Mouse (Mus musculus) cerebellum, adult 18-20 months (tissue): ENCODE measurements at regions not wholly inside any gene's neighbourhood (a gene's known extent, or its start where the extent isn't known, plus 50 kb on each side); places are given as distances from the start of the nearest gene placed in this dataset.
A peak's percentile ranks its signal among the peaks of the same experiment; 100 is the strongest.
"Not testable (repeated sequence)": the region's sequence is repeated elsewhere in the genome, so short reads cannot be mapped to it uniquely, and the experiment has no call there.

Experiments used
- DNase-seq, 2 experiments: peaks; one replicate each; pipeline ENCODE4 v3.0.0; 2021

GRCm38 (mm10) chr1:105463819-105464614, 107.5 kb upstream of the Rnf152 start:
- DNase-seq: peak; percentile 81 to 84

GRCm38 (mm10) chr1:105462695-105463094, 106.2 kb upstream of the Rnf152 start:
- peak; percentile 24 to 36 for DNase-seq

GRCm38 (mm10) chr1:105455783-105456182, 99.3 kb upstream of the Rnf152 start:
- DNase-seq: not testable (repeated sequence)

- DNase-seq: no peak
Measured at GRCm38 (mm10) chr1:105454687-105455086, 98.2 kb upstream of the Rnf152 start.

- DNase-seq: peak in 1 of 2 experiments; percentile 18
Measured at GRCm38 (mm10) chr1:105446212-105446611, 89.7 kb upstream of the Rnf152 start.

GRCm38 (mm10) chr1:105443546-105443945, 87.0 kb upstream of the Rnf152 start:
- no peak for DNase-seq

- no peak for DNase-seq
Measured at GRCm38 (mm10) chr1:105440296-105440695, 83.8 kb upstream of the Rnf152 start.

GRCm38 (mm10) chr1:105434631-105435403, 78.3 kb upstream of the Rnf152 start:
- DNase-seq: no peak

- DNase-seq: peak; percentile 39 to 55
Measured at GRCm38 (mm10) chr1:105433949-105434348, 77.4 kb upstream of the Rnf152 start.

GRCm38 (mm10) chr1:105431803-105432202, 75.3 kb upstream of the Rnf152 start:
- DNase-seq: no peak

GRCm38 (mm10) chr1:105430712-105431111, 74.2 kb upstream of the Rnf152 start:
- no peak for DNase-seq

GRCm38 (mm10) chr1:105428165-105428564, 71.7 kb upstream of the Rnf152 start:
- DNase-seq: no peak

GRCm38 (mm10) chr1:105426086-105426485, 69.6 kb upstream of the Rnf152 start:
- no peak for DNase-seq

GRCm38 (mm10) chr1:105423380-105423779, 66.9 kb upstream of the Rnf152 start:
- DNase-seq: no peak

- no peak for DNase-seq
Measured at GRCm38 (mm10) chr1:105422945-105423344, 66.4 kb upstream of the Rnf152 start.

- peak; percentile 31 to 55 for DNase-seq
Measured at GRCm38 (mm10) chr1:105420374-105421046, 64.0 kb upstream of the Rnf152 start.
